Mouse (Mus musculus) cerebellum, adult 8-10 months (tissue): ENCODE results near the gene Depdc5.
"Not testable (repeated sequence)": the region's sequence is repeated elsewhere in the genome, so short reads cannot be mapped to it uniquely, and the experiment has no call there.

Experiments used
- DNase-seq: peaks from one replicate; pipeline ENCODE4 v3.0.0; 2022

Depdc5 gene

DNA sequence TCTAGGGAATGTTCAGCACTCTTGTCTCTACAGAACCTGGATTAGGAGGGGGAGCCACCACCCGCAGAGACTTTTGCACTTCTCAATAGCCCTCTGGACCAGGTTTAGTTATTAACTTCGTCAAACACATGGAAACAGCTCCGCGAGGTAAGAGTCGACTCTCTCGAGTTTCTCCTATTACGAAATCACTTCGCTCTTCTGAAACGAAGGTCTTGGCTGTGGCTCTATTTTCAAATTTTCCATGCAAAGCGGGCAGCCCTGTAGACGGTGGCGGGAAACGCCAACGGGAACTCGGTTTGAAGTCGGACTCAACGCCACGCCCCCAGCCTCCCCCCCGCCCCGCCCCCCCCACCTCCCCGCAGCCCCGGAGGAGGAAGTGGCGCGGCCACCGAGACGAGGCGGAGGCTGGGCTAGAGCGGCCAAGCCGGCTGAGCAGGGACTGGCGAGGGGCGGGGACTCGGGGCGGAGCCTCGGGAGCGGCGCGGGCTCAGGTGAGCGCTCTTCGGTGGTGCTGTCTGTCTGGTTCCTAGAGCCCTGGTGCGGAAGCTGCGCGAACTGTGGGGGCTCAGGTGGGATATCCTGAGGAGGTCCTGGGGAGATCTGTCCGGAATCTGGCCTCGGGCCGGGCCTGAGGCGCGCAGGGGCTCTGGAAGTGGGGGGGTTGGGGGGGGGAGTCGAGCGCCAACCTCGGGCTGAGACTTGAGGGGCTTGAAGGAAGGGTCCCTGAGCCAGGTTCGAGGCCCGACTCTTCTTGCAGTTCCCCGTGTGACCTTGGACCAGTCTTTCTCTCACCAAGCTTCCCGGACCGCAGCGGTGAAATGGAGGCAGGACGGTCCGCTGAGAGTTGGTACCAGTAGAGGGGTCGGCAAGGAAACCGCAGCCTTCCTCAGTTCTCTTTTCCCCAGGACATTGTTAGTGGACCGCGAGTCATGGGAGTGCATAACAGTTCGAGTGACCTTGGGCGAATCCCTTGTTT, at the start of gene Depdc5:
Gene Depdc5, plus strand, starts transcription at position 449 of the 976 bp plus-strand sequence.
- DNase-seq = peak; percentile 90

GRCm38 (mm10) chr5:32815396-32815795, 48.1 kb upstream of the Depdc5 start:
- peak; percentile 7 for DNase-seq

GRCm38 (mm10) chr5:32820471-32820870, 43.0 kb upstream of the Depdc5 start:
- DNase-seq = no peak

DNA sequence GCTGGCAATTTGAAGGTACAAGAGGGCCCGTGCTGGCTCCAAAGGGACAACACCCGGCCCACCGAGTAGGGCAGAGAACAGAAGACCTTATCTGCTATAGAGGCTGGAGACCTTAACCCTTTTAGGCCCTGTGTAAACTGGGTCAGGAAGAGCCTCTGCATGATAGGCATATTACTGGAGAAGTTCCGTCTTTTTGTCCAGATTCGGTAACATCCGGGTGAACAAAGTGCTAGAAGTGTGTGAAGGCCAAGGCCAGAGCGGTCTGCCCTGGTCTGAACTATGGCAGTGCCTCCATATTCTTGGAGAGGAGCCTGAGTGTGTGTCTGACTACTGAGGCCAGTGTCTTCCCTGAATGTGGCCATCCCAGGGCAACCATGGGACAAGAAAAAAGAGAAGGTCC, 36.5 kb upstream of the Depdc5 start, which contains the start of gene Gm20671:
Gene Gm20671, minus strand, starts transcription at position 101 of the 400 bp plus-strand sequence.
- no peak for DNase-seq

DNA sequence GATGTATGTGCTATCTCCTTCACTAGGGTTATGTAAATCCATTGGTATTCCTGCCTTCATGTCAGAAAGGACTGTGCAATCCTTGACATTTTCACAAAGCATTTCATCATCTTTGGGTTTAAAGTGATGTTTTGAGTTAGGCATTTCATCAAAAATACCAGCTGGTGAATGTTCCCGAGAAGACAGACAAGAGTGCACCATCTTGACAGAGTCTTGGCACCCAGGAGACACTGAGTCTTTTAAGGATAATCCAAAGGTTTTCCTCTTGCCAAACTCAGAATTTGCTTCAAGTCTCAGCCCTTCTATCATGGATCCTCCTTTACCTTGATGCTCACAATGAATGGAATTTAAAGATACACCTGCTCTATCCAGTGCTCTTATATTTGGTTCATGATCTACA, 34.7 kb upstream of the Depdc5 start:
- DNase-seq = not testable (repeated sequence)

DNA sequence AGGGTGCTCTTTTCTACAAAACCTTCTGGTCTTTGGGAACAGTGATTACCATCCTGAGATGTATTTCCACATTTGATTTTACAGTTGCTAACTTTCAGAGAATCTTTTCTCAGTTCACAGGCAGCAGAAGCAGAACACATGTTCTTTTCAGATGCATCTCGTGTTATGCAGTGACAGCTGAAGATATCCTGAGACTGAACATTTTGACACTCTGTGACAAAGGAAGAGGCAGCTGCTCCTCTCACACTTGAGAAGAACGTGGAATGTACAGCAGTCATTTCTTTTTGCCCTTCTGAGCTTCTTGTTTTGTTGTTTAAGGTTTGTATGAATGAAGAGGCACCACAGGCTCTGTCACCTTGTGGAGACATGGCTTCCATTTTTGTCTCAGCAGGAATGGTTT, 33.4 kb upstream of the Depdc5 start:
- DNase-seq = no peak

DNA sequence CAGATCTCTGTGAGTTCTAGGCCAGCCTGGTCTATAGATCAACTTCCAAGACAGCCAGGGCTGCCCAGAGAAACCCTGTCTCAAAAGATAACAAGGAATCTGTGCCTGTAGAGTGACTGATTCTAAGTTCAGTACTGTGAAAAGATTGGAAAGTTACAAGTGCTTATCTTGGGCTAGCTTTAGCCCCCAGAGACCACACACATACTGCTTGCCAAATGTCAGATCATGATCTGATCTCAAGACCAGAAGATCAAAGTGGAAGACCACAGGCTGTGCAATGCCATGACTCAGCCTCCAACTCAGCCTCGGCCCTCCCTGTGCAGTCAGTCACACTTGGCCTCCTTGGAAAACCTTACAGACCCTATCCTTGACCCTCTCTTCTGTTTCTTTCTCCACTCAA, 29.0 kb upstream of the Depdc5 start:
- DNase-seq = no peak

DNA sequence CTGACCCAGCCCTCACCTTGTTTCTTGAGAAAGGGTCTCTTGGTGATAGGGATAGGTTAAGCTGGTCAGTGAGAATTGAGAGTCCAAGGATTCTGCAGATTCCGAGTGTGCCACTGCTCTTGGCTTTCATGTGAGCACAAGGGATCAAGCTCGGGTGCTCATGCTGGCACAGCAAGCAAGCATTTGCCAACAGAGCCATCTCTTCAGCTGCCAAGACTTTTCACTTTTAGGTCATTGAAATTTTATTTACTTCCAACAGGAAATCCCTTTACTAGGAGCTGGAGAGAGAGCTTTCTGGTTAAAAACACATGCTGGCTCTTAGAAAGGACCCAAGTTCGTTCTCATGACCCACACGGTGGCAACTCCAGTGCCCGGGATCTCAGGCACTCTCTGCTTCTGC, 26.5 kb upstream of the Depdc5 start:
- no peak for DNase-seq

GRCm38 (mm10) chr5:32840029-32840428, 23.5 kb upstream of the Depdc5 start:
- DNase-seq = no peak

GRCm38 (mm10) chr5:32849178-32849577, 14.3 kb upstream of the Depdc5 start:
- DNase-seq = no peak

- not testable (repeated sequence) for DNase-seq
Observed at GRCm38 (mm10) chr5:32849580-32849979, 13.9 kb upstream of the Depdc5 start.

- no peak for DNase-seq
Observed at GRCm38 (mm10) chr5:32852026-32852425, 11.5 kb upstream of the Depdc5 start.

GRCm38 (mm10) chr5:32853731-32854507, 9.6 kb upstream of the Depdc5 start, which contains the start of gene Prr14l:
Gene Prr14l, minus strand, starts transcription at chr5:32854256.
- peak; percentile 100 for DNase-seq

- DNase-seq = no peak
Observed at GRCm38 (mm10) chr5:32854818-32855217, 8.7 kb upstream of the Depdc5 start.

DNA sequence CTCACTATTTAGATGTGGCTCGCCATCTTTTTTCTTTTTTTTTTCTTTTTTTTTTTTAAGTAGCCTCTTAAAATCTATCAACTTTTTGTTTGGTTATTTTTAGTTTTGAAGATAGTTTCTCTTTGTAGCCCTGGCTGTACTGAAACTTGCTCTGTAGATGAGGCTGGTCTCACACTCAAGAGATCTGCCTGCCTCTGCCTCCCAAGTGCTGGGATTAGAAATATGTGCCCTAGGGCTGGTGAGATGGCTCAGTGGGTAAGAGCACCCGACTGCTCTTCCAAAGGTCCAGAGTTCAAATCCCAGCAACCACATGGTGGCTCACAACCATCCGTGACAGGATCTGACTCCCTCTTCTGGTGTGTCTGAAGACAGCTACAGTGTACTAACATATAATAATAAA, 8.2 kb upstream of the Depdc5 start:
- not testable (repeated sequence) for DNase-seq

DNA sequence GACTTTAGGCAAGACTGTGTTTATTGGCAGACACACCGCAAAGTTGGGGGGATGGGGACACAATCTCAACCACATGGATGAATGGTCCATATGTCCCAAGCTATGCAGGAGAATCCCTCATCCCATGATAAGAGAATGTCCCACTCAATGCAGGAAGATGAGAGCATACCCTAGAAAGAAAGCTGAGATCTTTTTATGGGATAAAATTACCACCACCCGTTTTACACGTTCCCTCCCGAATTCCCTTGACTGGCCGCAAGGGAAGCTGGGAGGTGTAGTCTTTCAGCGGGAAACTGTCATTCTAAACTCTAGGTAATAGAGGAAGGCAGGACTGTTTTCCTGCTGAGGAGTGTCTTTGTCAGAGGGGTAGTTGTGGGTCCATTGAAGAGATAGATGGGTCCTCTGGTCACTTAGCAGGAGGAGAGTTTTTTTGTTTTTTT, 5.7 kb upstream of the Depdc5 start:
- DNase-seq = peak; percentile 60

- DNase-seq = no peak
Observed at GRCm38 (mm10) chr5:32861082-32861481, 2.4 kb upstream of the Depdc5 start.

DNA sequence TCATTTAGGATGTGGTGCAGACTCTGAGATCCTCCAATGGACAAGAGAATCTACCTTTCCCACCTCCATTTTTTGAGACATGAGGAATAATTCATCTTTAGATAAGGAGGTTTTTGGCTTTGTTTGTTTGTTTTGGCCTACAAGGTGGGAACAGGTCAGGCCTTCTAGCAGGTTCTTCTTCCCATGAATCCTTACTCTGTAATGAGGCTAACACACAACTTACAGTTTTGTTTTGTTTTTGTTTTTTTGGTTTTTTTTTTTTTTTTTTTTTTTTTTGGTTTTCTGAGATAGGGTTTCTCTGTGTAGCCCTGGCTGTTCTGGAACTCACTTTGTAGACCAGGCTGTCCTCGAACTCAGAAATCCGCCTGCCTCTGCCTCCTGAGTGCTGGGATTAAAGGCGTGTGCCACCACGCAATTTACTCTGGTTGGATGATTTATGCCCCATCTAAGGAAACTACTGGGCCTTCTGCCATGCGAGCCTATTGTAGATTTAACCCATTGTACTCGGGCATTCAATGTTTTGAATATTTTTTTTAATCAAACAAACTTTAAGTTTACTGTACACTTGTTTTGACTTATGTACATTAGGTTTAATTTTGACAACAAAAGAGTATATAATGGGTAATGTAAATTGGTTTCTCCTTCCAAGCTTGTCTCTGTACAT, 900 bp upstream of the Depdc5 start:
- DNase-seq = no peak

GRCm38 (mm10) chr5:32869389-32870024, 6.0 kb downstream of the Depdc5 start:
- DNase-seq = no peak

- no peak for DNase-seq
Observed at GRCm38 (mm10) chr5:32872346-32872745, 8.8 kb downstream of the Depdc5 start.

DNA sequence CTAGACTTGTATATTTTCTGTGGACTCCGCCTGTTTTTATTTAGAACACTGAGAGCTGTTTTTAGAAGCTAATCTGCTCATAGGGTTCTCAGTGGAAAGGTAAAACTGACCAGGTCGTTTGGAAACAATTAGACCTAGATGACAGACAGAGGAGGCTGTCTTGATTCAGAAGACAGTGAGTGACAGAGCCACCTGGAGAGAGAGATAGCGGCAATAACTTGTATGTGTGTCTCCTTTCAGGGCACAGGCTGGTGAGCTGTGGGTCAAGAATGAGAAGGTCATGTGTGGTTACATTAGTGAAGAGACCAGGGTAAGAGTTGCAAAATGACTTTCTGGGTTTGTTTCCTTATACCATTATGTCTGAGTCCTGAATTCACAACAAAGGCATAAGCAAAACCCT, 23.2 kb downstream of the Depdc5 start:
- DNase-seq = no peak

- no peak for DNase-seq
Observed at GRCm38 (mm10) chr5:32907496-32907895, 44.0 kb downstream of the Depdc5 start.
